Mouse (Mus musculus) cerebellum, adult 11 months (tissue): ENCODE data around the gene Ercc2.

Experiments used
- DNase-seq: peaks from one replicate; pipeline ENCODE4 v3.0.0; 2022

The Ercc2 gene

GRCm38 (mm10) chr7:19409753-19410152, 27.9 kb downstream of the Ercc2 start:
- no peak for DNase-seq

- no peak for DNase-seq
Observed at GRCm38 (mm10) chr7:19410766-19411344, 29.0 kb downstream of the Ercc2 start.

GRCm38 (mm10) chr7:19411783-19412182, 30.0 kb downstream of the Ercc2 start:
- DNase-seq, result no peak

GRCm38 (mm10) chr7:19413525-19413924, 31.7 kb downstream of the Ercc2 start:
- DNase-seq, result no peak

GRCm38 (mm10) chr7:19416590-19416989, 34.8 kb downstream of the Ercc2 start:
- DNase-seq, result no peak

- no peak for DNase-seq
Observed at GRCm38 (mm10) chr7:19420121-19420520, 38.3 kb downstream of the Ercc2 start.

GRCm38 (mm10) chr7:19420821-19421636, 39.2 kb downstream of the Ercc2 start:
- DNase-seq, result peak; percentile 83

- DNase-seq, result no peak
Observed at GRCm38 (mm10) chr7:19423083-19423482, 41.3 kb downstream of the Ercc2 start.

- no peak for DNase-seq
Observed at GRCm38 (mm10) chr7:19424051-19424450, 42.2 kb downstream of the Ercc2 start.

- DNase-seq, result no peak
Observed at GRCm38 (mm10) chr7:19426349-19426748, 44.5 kb downstream of the Ercc2 start.

GRCm38 (mm10) chr7:19426888-19427287, 45.1 kb downstream of the Ercc2 start:
- DNase-seq, result no peak

- DNase-seq, result no peak
Observed at GRCm38 (mm10) chr7:19427999-19428650, 46.3 kb downstream of the Ercc2 start.

- peak; percentile 41 for DNase-seq
Observed at GRCm38 (mm10) chr7:19429726-19430125, 47.9 kb downstream of the Ercc2 start.

GRCm38 (mm10) chr7:19430402-19430801, 48.6 kb downstream of the Ercc2 start:
- DNase-seq, result no peak

GRCm38 (mm10) chr7:19432475-19432874, 50.7 kb downstream of the Ercc2 start:
- no peak for DNase-seq

GRCm38 (mm10) chr7:19436276-19436675, 54.5 kb downstream of the Ercc2 start:
- no peak for DNase-seq

- DNase-seq, result no peak
Observed at GRCm38 (mm10) chr7:19437048-19437447, 55.2 kb downstream of the Ercc2 start.

- no peak for DNase-seq
Observed at GRCm38 (mm10) chr7:19441448-19442091, 59.8 kb downstream of the Ercc2 start.

- peak; percentile 82 for DNase-seq
Observed at GRCm38 (mm10) chr7:19443344-19443743, 61.5 kb downstream of the Ercc2 start.

- DNase-seq, result no peak
Observed at GRCm38 (mm10) chr7:19444801-19445200, 63.0 kb downstream of the Ercc2 start.
